Mouse (Mus musculus) layer of hippocampus, adult 18-20 months (tissue): ENCODE data around the gene Olfr548-ps1. TPM values are rescaled to one million over a fixed set of nuclear protein-coding genes. Genes with fewer than 3 reads are reported as not detected.
"Not testable (repeated sequence)": the region's sequence is repeated elsewhere in the genome, so short reads cannot be mapped to it uniquely, and the experiment has no call there.

Experiments
- DNase-seq, 2 experiments: peaks; one replicate each; pipeline ENCODE4 v3.0.0; 2022; ENCODE audit warnings: low spot score in 2 of 2
- long read RNA-seq: library from polyadenylated mRNA; stranded (forward); transcript quantifications from one replicate; pipeline ENCODE4 v2.0.0, GENCODE M21; 2021
- total RNA-seq, 2 experiments: library from RNA; stranded (reverse); gene quantifications; 2 replicates each; pipeline ENCODE4 v1.2.3; 2021

The Olfr548-ps1 gene
- not detected for total RNA-seq
- long read RNA-seq: 0 reads

- DNase-seq: no peak
These were observed at the start of gene Olfr548-ps1 for GRCm38 (mm10) chr7:102540596-102540995. Olfr548-ps1 (plus strand) TSS chr7:102540896.

GRCm38 (mm10) chr7:102494416-102494815 is 46.3 kb upstream of the Olfr548-ps1 start:
- not testable (repeated sequence) for DNase-seq

DNA sequence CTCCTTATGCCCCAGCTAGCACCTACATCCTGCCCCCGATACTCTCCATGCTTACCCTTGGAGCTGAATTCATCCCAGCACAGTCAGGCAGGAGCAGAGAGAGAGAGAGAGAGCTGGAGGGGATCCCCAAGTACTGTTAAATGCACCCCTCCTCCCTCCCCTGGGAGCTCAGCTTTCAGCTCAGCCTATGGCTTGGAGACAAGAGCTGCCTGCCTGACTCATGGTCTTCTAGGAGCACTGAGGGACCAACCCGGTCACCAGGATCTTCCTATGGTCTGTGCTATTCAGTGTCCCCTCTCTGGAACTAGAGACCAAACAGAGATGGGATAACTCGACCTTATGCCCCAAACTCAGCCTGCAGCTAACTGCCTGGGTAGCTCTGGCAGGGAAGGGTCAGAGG is 41.2 kb upstream of the Olfr548-ps1 start, which contains the start of gene Olfr545:
Gene Olfr545 (minus strand): TSS at position 101 of the 400 bp plus-strand sequence.
- DNase-seq: no peak

DNA sequence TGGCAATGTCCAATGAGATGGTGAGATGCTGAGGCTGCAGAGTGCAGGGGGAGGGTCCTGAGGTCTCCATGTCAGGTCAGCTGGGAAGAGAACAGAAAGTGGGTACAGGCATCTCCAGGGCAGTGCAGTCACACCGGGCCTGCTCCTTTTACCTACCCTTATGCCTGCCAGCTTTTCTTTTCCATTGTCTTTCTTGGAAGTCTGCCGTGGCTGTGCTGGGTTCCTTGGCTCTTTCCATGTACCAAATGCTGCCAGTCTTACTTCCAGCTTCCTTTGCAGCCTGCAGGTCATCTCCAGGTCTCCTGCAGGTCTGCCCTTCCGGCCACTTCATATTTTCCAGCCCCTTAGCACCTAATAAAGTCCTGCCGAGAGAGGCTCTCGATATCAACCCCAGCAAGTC is 38.7 kb upstream of the Olfr548-ps1 start:
- DNase-seq: no peak

DNA sequence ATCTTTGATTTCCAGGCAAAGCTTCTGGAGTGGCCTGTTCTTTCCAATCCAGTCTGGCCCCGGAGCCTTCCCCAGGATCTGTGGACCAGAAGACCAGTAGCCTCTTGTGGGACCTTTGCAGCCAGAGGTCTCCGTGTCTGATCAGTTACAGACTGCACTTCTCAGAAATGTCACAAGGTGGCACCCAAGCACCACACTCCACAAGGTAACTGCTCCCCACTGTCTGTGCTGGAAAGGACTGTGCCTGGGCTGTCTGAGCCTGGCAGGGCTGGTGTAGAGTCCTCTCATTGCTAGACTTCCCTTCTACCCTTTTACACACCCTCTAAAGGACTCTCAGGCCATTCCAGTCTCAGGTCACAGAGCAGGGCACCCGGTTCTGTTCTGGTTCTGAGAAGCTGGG is 33.8 kb upstream of the Olfr548-ps1 start:
- peak; percentile 23 to 87 for DNase-seq

GRCm38 (mm10) chr7:102508066-102508465 is 32.6 kb upstream of the Olfr548-ps1 start:
- no peak for DNase-seq

DNA sequence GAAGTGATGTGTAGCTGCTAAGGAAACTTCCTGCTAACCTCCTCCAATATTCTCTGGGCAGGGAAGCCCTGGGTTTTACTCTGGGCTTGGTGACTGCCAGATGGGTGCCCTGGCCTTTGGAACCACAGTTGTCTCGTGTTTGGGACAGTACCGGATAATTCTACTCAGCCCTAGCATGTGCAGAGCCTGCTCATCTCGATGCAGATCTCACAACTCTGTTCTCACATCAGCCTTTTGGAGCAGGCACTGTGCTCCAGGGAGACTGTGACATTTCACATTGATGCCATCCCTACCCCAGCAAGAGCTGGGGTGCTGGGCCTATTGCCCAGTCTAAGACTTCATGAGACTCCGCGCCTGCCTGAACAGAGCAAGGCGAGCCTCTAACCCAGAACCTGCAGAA is 32.0 kb upstream of the Olfr548-ps1 start:
- DNase-seq: no peak

DNA sequence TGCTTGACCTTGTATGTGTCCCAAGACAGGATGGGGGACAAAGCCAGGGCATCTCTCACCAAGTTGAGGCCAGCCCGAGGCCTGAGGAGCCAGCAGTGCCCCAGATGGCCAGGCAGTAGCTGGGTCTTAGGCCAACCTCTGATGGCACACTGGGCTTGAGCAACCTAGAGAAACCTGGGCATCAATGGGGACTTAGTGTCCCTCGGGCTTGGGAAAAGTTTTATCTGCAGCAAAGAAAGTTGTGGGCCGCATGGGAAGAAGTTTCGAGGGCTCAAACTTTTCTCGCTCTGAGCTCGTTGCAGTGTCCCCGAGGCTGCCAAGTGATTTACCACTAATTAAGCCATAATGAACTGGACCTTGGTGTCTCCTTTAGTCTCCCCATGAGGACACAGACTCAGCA is 31.0 kb upstream of the Olfr548-ps1 start:
- no peak for DNase-seq

- no peak for DNase-seq
These were observed 28.8 kb upstream of the Olfr548-ps1 start for GRCm38 (mm10) chr7:102511927-102512326.

DNA sequence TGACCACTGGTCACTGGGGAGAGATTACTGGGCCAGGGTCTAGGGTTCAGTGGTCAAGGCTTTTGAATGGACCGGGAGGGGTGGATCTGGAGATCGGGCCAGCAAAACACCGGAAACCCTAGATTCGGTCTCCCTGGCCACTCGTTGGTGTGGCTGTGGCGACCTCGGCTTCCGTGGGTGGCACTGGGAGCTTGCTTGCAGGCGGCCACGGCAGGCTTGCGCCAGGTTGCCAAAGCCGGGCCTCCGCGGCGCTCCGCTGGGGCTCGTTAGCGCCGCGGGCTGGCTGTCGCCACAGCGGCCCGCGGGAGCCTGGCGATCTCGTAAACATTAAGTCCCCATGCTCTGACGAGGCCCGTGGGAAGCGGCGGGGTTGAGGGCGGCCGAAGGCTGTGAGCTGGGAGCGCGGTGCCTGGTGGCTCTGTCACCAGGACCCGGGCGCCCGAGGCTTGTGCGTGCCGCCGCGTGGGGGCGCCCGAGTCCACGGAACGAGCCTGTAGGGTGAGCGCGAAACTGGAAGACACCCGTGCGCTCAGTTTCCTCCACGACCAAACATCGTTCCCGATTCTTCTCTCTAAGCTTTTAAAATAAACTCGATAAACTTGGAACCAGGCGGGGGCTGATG is 27.8 kb upstream of the Olfr548-ps1 start:
- peak; percentile 65 to 89 for DNase-seq

- no peak for DNase-seq
These were observed 26.6 kb upstream of the Olfr548-ps1 start for GRCm38 (mm10) chr7:102514144-102514543.

GRCm38 (mm10) chr7:102516261-102517050 is 24.2 kb upstream of the Olfr548-ps1 start:
- DNase-seq: no peak

- DNase-seq: peak in 1 of 2 experiments; percentile 19
These were observed 23.7 kb upstream of the Olfr548-ps1 start for GRCm38 (mm10) chr7:102517051-102517335.

DNA sequence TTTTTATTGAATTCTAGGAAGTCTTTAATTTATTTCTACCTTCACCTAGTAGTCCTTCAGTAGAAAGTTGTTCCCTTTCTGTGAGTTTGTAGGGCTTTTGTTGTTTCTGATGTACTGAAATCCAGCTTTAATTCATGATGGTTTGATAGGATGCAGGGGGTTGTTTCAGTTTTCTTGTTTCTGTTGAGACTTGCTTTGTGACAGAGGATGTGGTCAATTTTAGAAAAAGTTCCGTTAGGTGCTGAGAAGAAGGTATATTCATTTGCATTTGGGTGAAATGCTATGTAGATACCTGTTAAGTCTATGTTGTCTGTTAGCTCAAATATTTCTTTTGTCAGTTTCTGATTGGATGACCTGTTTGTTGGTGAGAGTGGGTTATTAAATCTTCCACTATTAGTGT is 11.6 kb upstream of the Olfr548-ps1 start:
- no peak for DNase-seq

- DNase-seq: no peak
These were observed 6.2 kb upstream of the Olfr548-ps1 start, which contains the start of gene Olfr547 for GRCm38 (mm10) chr7:102534449-102534848. Olfr547 (plus strand) TSS chr7:102534749.

- no peak for DNase-seq
These were observed 555 bp downstream of the Olfr548-ps1 start for GRCm38 (mm10) chr7:102541251-102541650.

GRCm38 (mm10) chr7:102549570-102549969 is 8.9 kb downstream of the Olfr548-ps1 start, which contains the start of gene Olfr549:
Olfr549 (plus strand) TSS chr7:102549870.
- no peak for DNase-seq

DNA sequence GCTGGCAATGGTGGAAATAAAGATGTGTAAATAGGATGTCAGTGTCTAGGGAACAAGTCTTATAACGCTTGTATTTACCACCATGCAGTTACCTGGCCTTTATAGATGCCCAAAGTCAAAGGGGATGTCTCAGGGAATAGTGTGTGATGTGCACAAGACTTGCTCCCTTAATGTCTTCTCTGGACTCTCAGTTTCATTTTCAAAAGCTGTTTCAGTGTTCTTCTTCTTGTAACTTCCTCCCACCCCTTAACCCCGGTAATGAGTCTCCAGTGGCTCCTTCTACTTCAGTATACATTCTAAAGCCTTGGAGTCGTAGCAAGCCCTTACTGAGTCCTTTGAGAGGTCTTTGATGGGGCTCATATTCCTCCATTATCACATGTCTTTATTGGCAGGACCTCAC is 12.6 kb downstream of the Olfr548-ps1 start:
- DNase-seq: no peak

GRCm38 (mm10) chr7:102564999-102565997 is 24.6 kb downstream of the Olfr548-ps1 start, which contains the start of gene Trim21:
Trim21 (minus strand) TSS chr7:102565486.
- peak; percentile 30 to 61 for DNase-seq

- no peak for DNase-seq
These were observed 25.5 kb downstream of the Olfr548-ps1 start for GRCm38 (mm10) chr7:102566219-102566618.

DNA sequence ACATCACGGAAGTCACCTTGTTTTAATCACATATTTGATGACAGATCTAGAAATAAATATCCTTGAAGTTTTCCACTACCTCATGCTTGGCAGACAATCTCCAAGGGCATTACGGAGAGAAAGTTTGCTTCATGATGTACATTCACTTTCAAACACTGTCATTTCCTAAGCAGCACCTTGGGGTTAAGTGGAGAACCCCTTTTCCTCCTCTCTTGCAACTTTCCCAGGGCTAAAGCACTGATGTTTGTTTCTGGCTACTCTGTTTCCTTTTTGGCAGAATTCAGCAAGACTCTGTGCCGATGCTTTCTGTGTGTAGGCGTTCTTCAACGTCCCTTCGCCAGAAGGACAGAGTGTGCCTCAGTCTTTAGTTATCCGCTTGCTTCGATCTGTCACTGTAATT is 30.4 kb downstream of the Olfr548-ps1 start, which contains the start of gene Olfr550:
Gene Olfr550 (plus strand): TSS at position 301 of the 400 bp plus-strand sequence.
- peak in 1 of 2 experiments; percentile 5 for DNase-seq
